Mouse (Mus musculus): ENCODE measurements around the gene Phc2. TPM values are rescaled to one million over a fixed set of nuclear protein-coding genes. Genes with fewer than 3 reads are reported as not detected.
A peak's percentile ranks its signal among the peaks of the same experiment; 100 is the strongest.
"Not testable (repeated sequence)": the region's sequence is repeated elsewhere in the genome, so short reads cannot be mapped to it uniquely, and the experiment has no call there.

Gene Phc2
- polyA plus RNA-seq, 1 experiment = 44.6 TPM

DNA sequence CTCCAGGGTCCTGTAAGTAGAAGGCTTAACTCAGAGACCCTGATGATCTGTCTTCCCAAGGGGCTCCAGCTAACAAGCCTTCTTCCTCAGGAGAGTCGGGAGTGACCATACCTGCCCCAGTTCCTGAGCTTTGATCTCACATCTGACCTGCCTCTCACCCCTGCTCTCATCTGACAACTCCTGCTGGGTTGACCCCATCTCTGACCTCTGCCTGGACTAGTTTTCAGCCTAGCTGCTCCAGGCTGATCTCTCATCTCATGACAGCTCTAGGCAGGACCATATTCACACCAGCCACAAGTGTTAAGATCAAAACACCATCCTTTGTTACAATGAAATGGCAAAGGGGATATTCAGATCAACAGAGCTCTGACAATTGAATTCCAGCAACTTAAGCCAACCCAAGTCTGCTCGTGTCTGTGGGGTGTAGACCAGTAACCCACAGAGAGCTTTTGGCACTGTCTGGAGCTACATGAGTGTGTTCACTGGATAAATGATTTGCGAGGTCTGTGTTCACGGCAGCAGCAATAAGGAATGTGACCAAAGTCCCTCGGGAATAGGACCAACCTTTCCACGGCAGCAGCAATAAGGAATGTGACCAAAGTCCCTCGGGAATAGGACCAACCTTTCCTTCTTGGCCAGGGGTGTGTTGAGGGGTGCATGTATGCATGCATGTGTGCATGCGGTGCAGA, 5.8 kb upstream of the Phc2 start:
- TF ChIP-seq CTCF (IDR thresholded peaks at IDR 0.05; ENCODE audit: control insufficient read depth, insufficient read depth, insufficient replicate concordance, low read depth, low read length) = no peak
- no peak for TF ChIP-seq POLR2A (IDR thresholded peaks at IDR 0.05; ENCODE audit: control insufficient read depth, low read depth, low read length)
- Histone ChIP-seq H3K27me3 (ENCODE audit: control insufficient read depth, insufficient read depth, low read length) (no peaks in the 10 kb centered on the region), H3K4me1 (ENCODE audit: control insufficient read depth, insufficient read depth, low read length) (no peaks in the 10 kb centered on the region), H3K4me3 (ENCODE audit: control insufficient read depth, low read depth, low read length) (no peak overlapping the region), H3K27ac (ENCODE audit: control insufficient read depth, insufficient read depth, low read depth, low read length) (no peak overlapping the region), H3K36me3 (ENCODE audit: control insufficient read depth, insufficient read depth, low read length) (no peaks in the 10 kb centered on the region)

DNA sequence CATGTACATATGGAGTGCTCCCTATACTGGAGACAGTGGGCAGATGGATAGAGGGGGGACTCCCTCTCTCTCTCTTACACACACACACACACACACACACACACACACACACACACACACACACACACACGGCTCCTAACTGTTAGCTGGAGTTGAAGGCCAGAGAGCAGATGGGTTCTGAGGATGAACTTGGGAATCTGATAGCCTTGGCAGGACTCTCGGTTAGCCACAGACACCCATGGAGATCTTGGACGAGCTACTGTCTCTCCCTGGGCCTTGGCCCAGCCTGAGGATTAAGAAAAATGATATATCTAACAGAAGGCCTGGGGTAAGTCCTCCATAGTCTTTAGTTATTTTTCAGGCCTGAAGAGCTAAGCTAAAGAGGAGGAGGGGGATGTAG, 3.0 kb upstream of the Phc2 start:
- H3K4me1 ChIP-seq (ENCODE audit: control insufficient read depth, insufficient read depth, low read length) = peaks cover 9% of the 10 kb centered on the region
- H3K27ac ChIP-seq (ENCODE audit: control insufficient read depth, insufficient read depth, low read depth, low read length) = no peak overlapping the region

DNA sequence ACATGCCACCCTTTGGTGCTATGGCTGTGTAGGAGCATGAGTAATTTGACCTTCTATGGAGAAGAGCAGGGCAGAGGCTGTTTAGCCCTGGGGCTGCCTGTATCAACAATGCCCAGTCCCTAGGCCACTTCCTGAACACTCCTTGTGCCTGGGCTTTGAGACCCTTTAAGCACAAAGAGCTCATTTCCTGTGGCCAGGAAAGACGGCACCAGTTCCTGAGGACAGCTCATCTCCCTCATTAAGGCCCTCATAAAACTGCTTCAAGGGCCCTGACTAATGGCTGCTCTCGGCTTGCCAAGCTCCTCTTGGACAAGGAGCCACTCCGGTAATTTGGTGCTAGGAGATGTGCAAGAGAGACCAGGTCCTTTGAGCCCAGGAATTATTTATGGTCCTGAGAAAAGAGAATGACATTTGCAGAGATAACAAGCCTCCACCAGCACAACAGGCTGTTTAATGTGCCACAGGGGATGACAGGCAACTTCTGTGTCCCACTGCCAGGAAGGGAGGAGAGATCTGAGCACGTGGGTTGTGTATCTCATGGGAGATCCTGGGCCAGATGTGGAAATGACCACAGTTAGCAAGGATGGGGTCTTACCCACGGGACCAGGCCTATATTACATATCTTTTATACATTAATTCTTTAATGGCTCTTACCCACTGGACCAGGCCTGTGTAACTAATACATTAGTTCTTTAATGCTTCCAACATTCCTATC, 1.8 kb upstream of the Phc2 start:
- no peaks in the 10 kb centered on the region for H3K36me3 ChIP-seq (ENCODE audit: control insufficient read depth, insufficient read depth, low read length)
- H3K27ac ChIP-seq (ENCODE audit: control insufficient read depth, insufficient read depth, low read depth, low read length) = no peak overlapping the region
- peaks cover 9% of the 10 kb centered on the region for H3K4me1 ChIP-seq (ENCODE audit: control insufficient read depth, insufficient read depth, low read length)
- no peaks in the 10 kb centered on the region for H3K27me3 ChIP-seq (ENCODE audit: control insufficient read depth, insufficient read depth, low read length)
- TF ChIP-seq CTCF (IDR thresholded peaks at IDR 0.05; ENCODE audit: control insufficient read depth, insufficient read depth, insufficient replicate concordance, low read depth, low read length) = no peak
- no peak for TF ChIP-seq POLR2A (IDR thresholded peaks at IDR 0.05; ENCODE audit: control insufficient read depth, low read depth, low read length)
- no peak overlapping the region for H3K4me3 ChIP-seq (ENCODE audit: control insufficient read depth, low read depth, low read length)

More for the DNA sequence above, 3.0 kb upstream of the Phc2 start:
- TF ChIP-seq CTCF (IDR thresholded peaks at IDR 0.05; ENCODE audit: control insufficient read depth, insufficient read depth, insufficient replicate concordance, low read depth, low read length) (no peak), POLR2A (IDR thresholded peaks at IDR 0.05; ENCODE audit: control insufficient read depth, low read depth, low read length) (no peak)
- H3K36me3 ChIP-seq (ENCODE audit: control insufficient read depth, insufficient read depth, low read length) = no peaks in the 10 kb centered on the region
- H3K4me3 ChIP-seq (ENCODE audit: control insufficient read depth, low read depth, low read length) = no peak overlapping the region
- no peaks in the 10 kb centered on the region for H3K27me3 ChIP-seq (ENCODE audit: control insufficient read depth, insufficient read depth, low read length)

DNA sequence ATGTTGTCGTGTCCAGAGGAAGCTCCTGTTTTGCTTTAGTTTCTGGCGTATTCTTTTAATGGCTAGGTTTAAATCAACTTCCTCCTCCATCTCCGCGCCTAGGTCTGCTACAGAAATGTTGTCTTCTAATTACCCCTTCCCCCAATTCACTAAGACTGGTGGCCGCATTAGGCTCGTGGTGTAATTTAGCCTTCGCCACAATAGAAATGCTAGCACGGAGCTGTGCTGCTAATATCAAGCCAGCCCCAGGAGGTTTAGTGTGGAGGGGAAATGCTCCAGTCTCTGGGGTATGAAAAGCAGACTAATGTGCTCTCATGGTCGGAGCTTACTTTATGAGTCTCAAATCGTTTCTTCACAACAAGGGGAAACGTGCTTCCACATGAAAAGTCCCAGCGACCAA, 944 bp downstream of the Phc2 start:
- TF ChIP-seq POLR2A (IDR thresholded peaks at IDR 0.05; ENCODE audit: control insufficient read depth, low read depth, low read length) (no peak), CTCF (IDR thresholded peaks at IDR 0.05; ENCODE audit: control insufficient read depth, insufficient read depth, insufficient replicate concordance, low read depth, low read length) (no peak)
- Histone ChIP-seq H3K36me3 (ENCODE audit: control insufficient read depth, insufficient read depth, low read length) (no peaks in the 10 kb centered on the region), H3K4me3 (ENCODE audit: control insufficient read depth, low read depth, low read length) (peak overlapping the region; percentile 87), H3K27ac (ENCODE audit: control insufficient read depth, insufficient read depth, low read depth, low read length) (no peak overlapping the region; the same call in 1 of the 2 replicates), H3K4me1 (ENCODE audit: control insufficient read depth, insufficient read depth, low read length) (peaks cover 9% of the 10 kb centered on the region), H3K27me3 (ENCODE audit: control insufficient read depth, insufficient read depth, low read length) (no peaks in the 10 kb centered on the region)

DNA sequence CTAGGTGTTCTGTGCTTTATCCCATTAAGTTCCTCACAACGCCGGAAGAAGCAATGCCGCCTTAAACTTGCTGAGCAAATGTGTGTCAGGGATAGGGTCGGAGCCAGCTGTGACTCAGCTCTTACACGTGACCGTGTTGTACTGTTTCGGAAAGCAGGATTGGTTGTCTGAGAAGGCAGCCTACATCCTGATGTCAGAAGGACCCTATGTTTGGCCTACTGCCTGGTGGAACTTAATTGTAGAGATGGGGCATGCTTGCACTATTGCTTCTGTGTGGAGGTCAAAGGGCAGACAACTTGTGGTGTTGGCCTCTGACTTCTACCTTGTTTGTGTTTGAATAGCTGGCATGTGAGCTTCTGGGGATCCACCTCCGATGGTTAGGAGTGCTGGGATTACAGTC, 5.7 kb downstream of the Phc2 start:
- Histone ChIP-seq H3K4me3 (ENCODE audit: control insufficient read depth, low read depth, low read length) (no peak overlapping the region), H3K4me1 (ENCODE audit: control insufficient read depth, insufficient read depth, low read length) (peaks cover 2% of the 10 kb centered on the region)

DNA sequence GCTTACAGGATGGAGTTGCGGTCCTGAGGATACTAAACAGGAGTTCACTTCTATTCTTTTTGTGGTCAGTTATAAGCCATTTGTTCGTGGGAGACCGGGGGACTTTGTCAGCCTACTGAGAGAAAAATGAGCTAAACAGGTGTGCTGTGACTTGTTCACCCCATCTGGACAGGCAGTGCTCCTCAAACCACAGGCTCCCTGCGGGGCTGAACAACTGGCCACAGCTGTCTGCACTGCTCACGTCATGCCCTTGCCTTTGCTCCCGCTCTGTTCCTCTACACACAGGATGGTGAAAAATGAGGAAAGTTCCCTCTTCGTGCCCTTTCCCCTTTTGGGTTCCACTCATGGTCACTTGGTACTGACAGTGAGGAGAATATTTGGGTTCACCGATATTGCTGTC, 6.6 kb downstream of the Phc2 start:
- Histone ChIP-seq H3K27ac (ENCODE audit: control insufficient read depth, insufficient read depth, low read depth, low read length) (no peak overlapping the region), H3K27me3 (ENCODE audit: control insufficient read depth, insufficient read depth, low read length) (no peaks in the 10 kb centered on the region), H3K4me3 (ENCODE audit: control insufficient read depth, low read depth, low read length) (no peak overlapping the region), H3K4me1 (ENCODE audit: control insufficient read depth, insufficient read depth, low read length) (no peaks in the 10 kb centered on the region; the same call in 1 of the 2 replicates), H3K36me3 (ENCODE audit: control insufficient read depth, insufficient read depth, low read length) (no peaks in the 10 kb centered on the region)
- TF ChIP-seq CTCF (IDR thresholded peaks at IDR 0.05; ENCODE audit: control insufficient read depth, insufficient read depth, insufficient replicate concordance, low read depth, low read length) (no peak), POLR2A (IDR thresholded peaks at IDR 0.05; ENCODE audit: control insufficient read depth, low read depth, low read length) (no peak)

More for the DNA sequence above, 5.7 kb downstream of the Phc2 start:
- Histone ChIP-seq H3K27me3 (ENCODE audit: control insufficient read depth, insufficient read depth, low read length) (no peaks in the 10 kb centered on the region), H3K27ac (ENCODE audit: control insufficient read depth, insufficient read depth, low read depth, low read length) (no peak overlapping the region), H3K36me3 (ENCODE audit: control insufficient read depth, insufficient read depth, low read length) (no peaks in the 10 kb centered on the region)
- TF ChIP-seq CTCF (IDR thresholded peaks at IDR 0.05; ENCODE audit: control insufficient read depth, insufficient read depth, insufficient replicate concordance, low read depth, low read length) = no peak
- no peak for TF ChIP-seq POLR2A (IDR thresholded peaks at IDR 0.05; ENCODE audit: control insufficient read depth, low read depth, low read length)

DNA sequence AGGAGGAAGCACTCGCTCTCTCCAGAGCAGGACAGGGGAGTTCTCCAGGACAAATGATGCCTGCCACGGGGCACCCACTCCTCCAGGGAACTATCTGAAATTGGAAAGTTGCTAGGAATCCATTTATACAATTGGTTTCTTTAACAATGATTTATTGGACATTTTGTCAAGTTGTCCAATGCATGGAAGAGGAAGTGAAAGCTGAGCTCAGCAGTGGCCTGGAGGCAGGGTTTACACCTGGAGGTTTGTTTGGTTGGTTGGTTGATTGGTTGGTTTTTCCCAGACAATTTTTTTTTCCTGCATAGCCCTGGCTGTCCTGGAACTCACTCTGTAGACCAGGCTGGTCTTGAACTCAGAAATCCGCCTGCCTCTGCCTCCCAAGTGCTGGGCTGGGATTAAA, 9.5 kb downstream of the Phc2 start:
- H3K27ac ChIP-seq (ENCODE audit: control insufficient read depth, insufficient read depth, low read depth, low read length) = no peak overlapping the region
- no peaks in the 10 kb centered on the region for H3K4me1 ChIP-seq (ENCODE audit: control insufficient read depth, insufficient read depth, low read length)

DNA sequence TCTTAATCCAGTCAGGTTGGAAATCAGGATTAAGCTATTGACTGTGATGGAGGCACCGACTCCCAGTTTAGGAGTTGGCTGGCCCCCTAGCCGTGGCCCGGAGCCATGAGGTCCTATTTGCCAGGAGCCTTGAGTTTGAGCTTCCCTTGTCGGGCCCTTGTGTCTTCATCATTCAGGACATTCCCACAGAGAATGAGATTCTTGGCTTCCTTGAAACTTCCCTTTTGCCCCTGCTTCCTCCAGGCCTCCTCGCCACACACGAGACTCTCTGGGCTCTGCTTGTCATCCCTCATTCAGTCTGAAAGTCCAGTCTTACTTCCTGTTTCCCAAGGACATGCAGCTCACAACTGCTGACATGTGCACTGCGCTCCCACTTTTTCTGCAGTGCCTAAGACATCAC, 11.9 kb downstream of the Phc2 start:
- not testable (repeated sequence) for H3K27ac ChIP-seq (ENCODE audit: control insufficient read depth, insufficient read depth, low read depth, low read length); H3K4me1 ChIP-seq (ENCODE audit: control insufficient read depth, insufficient read depth, low read length)

More for the DNA sequence above, 9.5 kb downstream of the Phc2 start:
- H3K27me3 ChIP-seq (ENCODE audit: control insufficient read depth, insufficient read depth, low read length) = no peaks in the 10 kb centered on the region
- H3K4me3 ChIP-seq (ENCODE audit: control insufficient read depth, low read depth, low read length) = no peak overlapping the region
- H3K36me3 ChIP-seq (ENCODE audit: control insufficient read depth, insufficient read depth, low read length) = no peaks in the 10 kb centered on the region
- TF ChIP-seq POLR2A (IDR thresholded peaks at IDR 0.05; ENCODE audit: control insufficient read depth, low read depth, low read length) = no peak
- no peak for TF ChIP-seq CTCF (IDR thresholded peaks at IDR 0.05; ENCODE audit: control insufficient read depth, insufficient read depth, insufficient replicate concordance, low read depth, low read length)

DNA sequence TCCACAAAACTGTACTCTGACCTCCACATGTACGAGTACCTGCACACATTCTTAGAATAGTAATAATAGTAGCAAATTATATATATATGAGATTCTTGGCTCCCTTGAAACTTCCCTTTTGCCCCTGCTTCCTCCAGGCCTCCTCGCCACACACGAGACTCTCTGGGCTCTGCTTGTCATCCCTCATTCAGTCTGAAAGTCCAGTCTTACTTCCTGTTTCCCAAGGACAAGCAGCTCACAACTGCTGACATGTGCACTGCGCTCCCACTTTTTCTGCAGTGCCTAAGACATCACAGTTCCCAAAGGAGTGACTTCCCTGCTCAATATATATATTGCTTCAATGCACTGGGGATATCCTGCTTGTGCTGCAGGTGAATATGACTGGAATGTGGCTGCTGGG, 12.7 kb downstream of the Phc2 start:
- H3K4me1 ChIP-seq (ENCODE audit: control insufficient read depth, insufficient read depth, low read length); H3K36me3 ChIP-seq (ENCODE audit: control insufficient read depth, insufficient read depth, low read length); H3K27me3 ChIP-seq (ENCODE audit: control insufficient read depth, insufficient read depth, low read length); H3K4me3 ChIP-seq (ENCODE audit: control insufficient read depth, low read depth, low read length); H3K27ac ChIP-seq (ENCODE audit: control insufficient read depth, insufficient read depth, low read depth, low read length): not testable (repeated sequence)

More for the DNA sequence above, 11.9 kb downstream of the Phc2 start:
- H3K36me3 ChIP-seq (ENCODE audit: control insufficient read depth, insufficient read depth, low read length); H3K27me3 ChIP-seq (ENCODE audit: control insufficient read depth, insufficient read depth, low read length); H3K4me3 ChIP-seq (ENCODE audit: control insufficient read depth, low read depth, low read length): not testable (repeated sequence)

Data from testis, adult 2 months (tissue).